Mouse (Mus musculus): ENCODE measurements around the gene Ush1g.

DNA sequence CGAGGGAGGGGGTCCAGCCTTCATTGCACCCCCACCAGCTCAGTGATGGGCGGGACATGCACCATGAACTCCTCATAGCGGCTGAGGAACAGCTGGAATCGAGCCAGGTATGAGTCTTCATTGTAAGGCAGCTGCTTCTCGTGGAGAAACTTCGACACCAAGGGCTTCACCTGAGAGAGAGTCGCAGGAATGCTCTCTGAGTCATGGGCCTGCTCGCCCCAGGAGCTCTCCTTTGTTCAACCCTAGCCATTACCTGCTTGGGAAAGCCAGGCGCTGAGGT lies 38.4 kb downstream of the Ush1g start:
- TF ChIP-seq EP300 (IDR thresholded peaks at IDR 0.05; ENCODE audit: low read depth in 1 of 2, low read length in 2 of 2) = no peak
- TF ChIP-seq ZC3H11A (IDR thresholded peaks at IDR 0.05; ENCODE audit: low read depth, low read length) = no peak
- TF ChIP-seq GATA1 (IDR thresholded peaks at IDR 0.05; ENCODE audit: low read depth, low read length) = no peak
- no peak for TF ChIP-seq POLR2A (IDR thresholded peaks at IDR 0.05; ENCODE audit: control insufficient read depth in 1 of 2, insufficient read depth in 1 of 2, low read depth in 1 of 2, low read length in 2 of 2, poor library complexity in 1 of 2)
- no peak for TF ChIP-seq MAFK (IDR thresholded peaks at IDR 0.05; ENCODE audit: borderline replicate concordance, low read depth, low read length)

Measured in MEL (cell line).